Mouse (Mus musculus) lung, adult 2 months (tissue): ENCODE results near the gene Kcnip3. TPM values are rescaled to one million over a fixed set of nuclear protein-coding genes. Genes with fewer than 3 reads are reported as not detected.

ENCODE experiments used
- DNase-seq: peaks from one replicate; pipeline ENCODE4 v3.0.0; 2022
- H3K4me1 ChIP-seq: fragments of 200-500 bp; 2 replicates; pipeline ENCODE4 v1.6.1; 2011; ENCODE audit warnings: low read length; ENCODE audit not compliant: control insufficient read depth, insufficient read depth
- H3K4me3 ChIP-seq: fragments of 200-500 bp; replicated peaks from 2 replicates; pipeline ENCODE3; 2011; ENCODE audit warnings: low read depth, mild to moderate bottlenecking, control low read depth, low read length; ENCODE audit errors: extremely low read depth
- CTCF ChIP-seq: fragments of 200-500 bp; IDR thresholded peaks from 2 replicates; pipeline ENCODE4 v1.5.1; 2011; ENCODE audit warnings: mild to moderate bottlenecking, low read length, control low read depth; ENCODE audit not compliant: insufficient read depth
- POLR2A ChIP-seq: fragments of 200-500 bp; IDR thresholded peaks from 2 replicates; pipeline ENCODE4 v1.6.1; 2011; ENCODE audit warnings: low read depth, mild to moderate bottlenecking, control low read depth, low read length, borderline replicate concordance; ENCODE audit errors: extremely low read depth
- WGBS: fragments of 180-500 bp; shearing (Covaris S2); methylation state at CpG from one replicate; pipeline ENCODE4 v1.1.7; 2018; 5-methylcytosine and 5-hydroxymethylcytosine counted together
- polyA plus RNA-seq: library from polyadenylated mRNA; depleted of rRNA; stranded (reverse); fragments of >200 nt; gene quantifications from 2 replicates; pipeline ENCODE4 v1.2.3, GENCODE M21; 2012; rRNA removed

Gene Kcnip3
- polyA plus RNA-seq, 1 experiment = 1.5 TPM

DNA sequence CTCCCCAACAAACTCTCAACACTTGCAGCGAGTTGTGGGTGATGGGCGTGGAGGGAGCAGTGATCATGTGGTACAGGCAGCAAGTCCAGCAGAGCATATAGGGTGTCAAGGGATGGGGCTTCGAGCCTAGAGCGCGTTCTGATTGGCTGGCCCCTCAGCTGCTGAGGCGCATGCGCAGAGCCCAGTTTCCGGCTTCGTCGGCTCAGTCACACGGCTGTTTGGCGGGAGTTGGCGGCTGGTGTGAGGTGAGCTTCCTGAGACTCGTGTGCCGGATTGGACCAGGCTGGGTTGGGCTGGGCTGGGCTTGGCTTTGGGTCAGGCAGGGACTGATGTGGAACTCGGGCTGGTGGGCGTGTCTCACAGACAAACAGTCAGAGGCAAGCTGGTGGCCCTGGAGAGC, 96.9 kb downstream of the Kcnip3 start, which contains the start of gene Gpat2:
TSS of gene Gpat2 (plus strand) at position 223 of the 400 bp plus-strand sequence.
- 76% methylated on average over 17 of the region's 17 CpGs for WGBS
- Histone ChIP-seq H3K4me3 (no peak within 1 kb of the TSS), H3K4me1 (no peaks in the 10 kb centered on the region)
- DNase-seq = no peak
- TF ChIP-seq CTCF = no peak
- TF ChIP-seq POLR2A = no peak

DNA sequence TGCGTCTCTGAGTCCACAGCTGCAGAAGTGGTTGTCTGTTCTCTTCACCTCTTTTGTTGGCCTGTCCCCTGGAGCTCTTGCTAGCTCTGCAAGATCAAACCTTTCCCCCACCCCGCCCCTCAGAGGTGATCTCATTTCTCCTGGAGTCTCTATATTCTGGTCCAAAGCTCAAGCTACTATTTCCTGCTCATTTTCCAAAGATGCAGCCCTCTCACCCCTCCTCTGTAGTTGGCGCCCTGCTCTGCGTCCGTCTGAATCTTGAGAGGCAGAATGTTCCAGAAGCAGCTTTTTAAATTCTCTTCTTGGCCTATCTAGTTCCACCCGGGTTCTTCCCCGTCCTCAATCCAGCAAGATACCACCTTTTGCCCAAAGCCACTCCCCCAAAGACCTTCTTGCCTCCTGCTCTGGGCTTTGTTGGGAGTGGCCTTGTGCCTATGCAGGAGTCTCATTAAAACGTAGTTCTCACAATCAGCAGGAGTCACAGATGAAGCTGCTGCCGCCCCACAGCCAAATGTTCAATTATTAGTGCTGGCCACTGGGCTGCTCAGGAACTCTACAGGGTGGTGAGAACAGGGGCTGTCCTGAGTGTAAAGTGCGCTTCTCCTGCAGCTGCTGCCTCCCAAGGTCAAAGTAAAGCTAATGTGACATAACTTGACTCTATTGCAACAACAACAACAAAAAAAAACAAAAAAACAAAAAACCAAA, 103.5 kb downstream of the Kcnip3 start:
- 55% methylated on average over 10 of the region's 10 CpGs for WGBS
- Histone ChIP-seq H3K4me1 (no peaks in the 10 kb centered on the region), H3K4me3 (no peak overlapping the region)
- TF ChIP-seq POLR2A (no peak), CTCF (no peak)
- DNase-seq = no peak

DNA sequence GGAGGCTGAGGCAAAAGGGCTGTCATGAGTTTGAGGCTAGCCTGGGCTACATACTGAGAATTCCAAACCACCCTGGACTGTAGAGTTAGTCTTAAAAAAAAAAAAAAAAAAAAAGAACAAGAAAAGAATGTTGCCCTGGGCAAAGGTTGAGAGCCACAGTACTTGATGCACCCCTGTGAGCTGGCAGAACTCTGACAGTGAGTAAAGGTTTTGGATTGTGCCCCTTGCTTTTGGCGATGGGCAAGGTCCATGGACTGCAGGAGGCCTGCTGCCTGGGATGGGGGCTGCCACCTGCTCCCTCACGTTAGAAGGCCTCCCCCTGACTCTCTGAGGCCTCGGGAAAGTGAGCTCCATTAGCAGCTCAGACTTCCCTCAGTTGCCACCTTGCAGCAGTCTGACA, 105.2 kb downstream of the Kcnip3 start:
- H3K4me3 ChIP-seq = no peak overlapping the region
- no peaks in the 10 kb centered on the region for H3K4me1 ChIP-seq
- no peak for DNase-seq
- WGBS = 57% methylated on average over 3 of the region's 3 CpGs
- TF ChIP-seq CTCF = no peak
- TF ChIP-seq POLR2A = no peak

DNA sequence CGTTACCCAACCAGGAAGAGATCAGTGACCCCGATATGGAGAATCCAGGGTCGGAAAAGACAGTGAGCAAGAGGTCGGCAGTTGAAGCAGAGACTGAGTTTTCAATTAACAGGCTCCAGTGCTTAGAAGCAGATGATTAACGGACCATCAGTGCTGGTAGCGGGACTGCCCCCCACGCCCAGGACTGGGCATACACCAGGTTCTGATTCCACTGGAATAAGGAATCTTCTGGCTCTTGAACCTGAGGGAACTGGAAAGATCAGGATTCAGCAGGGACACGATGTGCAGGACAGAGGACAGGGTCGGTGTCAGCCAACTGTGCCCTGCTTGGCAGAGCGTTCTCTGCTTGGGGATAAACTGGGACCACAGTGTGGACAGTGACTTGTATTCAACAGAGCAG, 106.1 kb downstream of the Kcnip3 start:
- Histone ChIP-seq H3K4me3 (no peak overlapping the region), H3K4me1 (no peaks in the 10 kb centered on the region)
- WGBS = 61% methylated on average over 10 of the region's 10 CpGs
- TF ChIP-seq CTCF = no peak
- no peak for TF ChIP-seq POLR2A
- no peak for DNase-seq

- WGBS = 75% methylated on average over 6 of the region's 6 CpGs
- DNase-seq = no peak
- TF ChIP-seq POLR2A (no peak), CTCF (no peak)
- no peaks in the 10 kb centered on the region for H3K4me1 ChIP-seq
- no peak overlapping the region for H3K4me3 ChIP-seq
These were observed 110.8 kb downstream of the Kcnip3 start for GRCm38 (mm10) chr2:127411126-127411525.

Other genes starting within 250 kb of the Kcnip3 start
- gene Dusp2, start 185.9 kb downstream of the Kcnip3 start, polyA plus RNA-seq = 5.2 and 6.3 TPM in 2 replicates
- gene Astl, start 183.5 kb downstream of the Kcnip3 start, polyA plus RNA-seq = not detected in 2 replicates
- 0.48 and 0.51 TPM in 2 replicates for gene Adra2b, start 158.9 kb downstream of the Kcnip3 start, polyA plus RNA-seq
- 0.15 and 0.29 TPM in 2 replicates for gene Gpat2, start 96.9 kb downstream of the Kcnip3 start, polyA plus RNA-seq
- 11.1 and 14.0 TPM in 2 replicates for gene Fahd2a, start 77.5 kb downstream of the Kcnip3 start, polyA plus RNA-seq
- 1.0 and 9.6 TPM in 2 replicates for gene Prom2, start 19.4 kb upstream of the Kcnip3 start, polyA plus RNA-seq
- 1.7 and 2.9 TPM in 2 replicates for gene Zfp661, start 65.0 kb upstream of the Kcnip3 start, polyA plus RNA-seq
- 32.0 and 37.8 TPM in 2 replicates for gene Mrps5, start 65.1 kb upstream of the Kcnip3 start, polyA plus RNA-seq
- 8.7 and 10.9 TPM in 2 replicates for gene Mal, start 134.6 kb upstream of the Kcnip3 start, polyA plus RNA-seq
- 11.4 and 28.6 TPM in 2 replicates for gene Mall, start 207.8 kb upstream of the Kcnip3 start, polyA plus RNA-seq